Mouse (Mus musculus) thymus, adult 2 months (tissue): Measurements from ENCODE around the gene Lctl. TPM values are rescaled to one million over a fixed set of nuclear protein-coding genes. Genes with fewer than 3 reads are reported as not detected.
A peak's percentile ranks its signal among the peaks of the same experiment; 100 is the strongest.
"Not testable (repeated sequence)": the region's sequence is repeated elsewhere in the genome, so short reads cannot be mapped to it uniquely, and the experiment has no call there.

Experiments used
- DNase-seq: peaks from one replicate; pipeline ENCODE4 v3.0.0; 2021
- H3K27ac ChIP-seq: fragments of 200-500 bp; 2 replicates; pipeline ENCODE4 v1.5.1; 2012; ENCODE audit warnings: low read length, control low read depth; ENCODE audit not compliant: control insufficient read depth, insufficient read depth
- H3K27me3 ChIP-seq: fragments of 200-500 bp; 2 replicates; pipeline ENCODE4 v1.6.1; 2012; ENCODE audit warnings: mild to moderate bottlenecking, low read length, moderate library complexity, mixed read lengths; ENCODE audit not compliant: control insufficient read depth, insufficient read depth
- H3K36me3 ChIP-seq: fragments of 200-500 bp; 2 replicates; pipeline ENCODE4 v1.6.1; 2012; ENCODE audit warnings: mild to moderate bottlenecking, low read length, moderate library complexity; ENCODE audit not compliant: control insufficient read depth, insufficient read depth
- H3K4me1 ChIP-seq: fragments of 200-500 bp; replicated peaks from 2 replicates; pipeline ENCODE4 v1.6.1; 2012; ENCODE audit warnings: low read length; ENCODE audit not compliant: control insufficient read depth, insufficient read depth
- H3K4me3 ChIP-seq: fragments of 200-500 bp; 2 replicates; pipeline ENCODE4 v1.5.1; 2012; ENCODE audit warnings: mild to moderate bottlenecking, low read length, control low read depth, moderate library complexity; ENCODE audit not compliant: control insufficient read depth, insufficient read depth
- CTCF ChIP-seq: fragments of 200-500 bp; IDR thresholded peaks from 2 replicates; pipeline ENCODE4 v1.5.1; 2012; ENCODE audit warnings: mild to moderate bottlenecking, control low read depth, low read length, moderate library complexity, borderline replicate concordance; ENCODE audit not compliant: control insufficient read depth, poor library complexity, insufficient read depth; ENCODE audit errors: extremely low read depth
- POLR2A ChIP-seq: fragments of 200-500 bp; IDR thresholded peaks from 2 replicates; pipeline ENCODE4 v1.6.1; 2012; ENCODE audit warnings: mild to moderate bottlenecking, low read length, control low read depth, moderate library complexity; ENCODE audit not compliant: control insufficient read depth, poor library complexity, insufficient read depth; ENCODE audit errors: extremely low read depth
- WGBS: fragments of 180-500 bp; shearing (Covaris S2); methylation state at CpG from one replicate; pipeline ENCODE4 v1.1.7; 2018; 5-methylcytosine and 5-hydroxymethylcytosine counted together
- polyA plus RNA-seq: library from polyadenylated mRNA; depleted of rRNA; stranded (reverse); fragments of >200 nt; gene quantifications from 2 replicates; pipeline ENCODE4 v1.2.3, GENCODE M21; 2012

The Lctl gene
- polyA plus RNA-seq, 1 experiment: 2.7 TPM

DNA sequence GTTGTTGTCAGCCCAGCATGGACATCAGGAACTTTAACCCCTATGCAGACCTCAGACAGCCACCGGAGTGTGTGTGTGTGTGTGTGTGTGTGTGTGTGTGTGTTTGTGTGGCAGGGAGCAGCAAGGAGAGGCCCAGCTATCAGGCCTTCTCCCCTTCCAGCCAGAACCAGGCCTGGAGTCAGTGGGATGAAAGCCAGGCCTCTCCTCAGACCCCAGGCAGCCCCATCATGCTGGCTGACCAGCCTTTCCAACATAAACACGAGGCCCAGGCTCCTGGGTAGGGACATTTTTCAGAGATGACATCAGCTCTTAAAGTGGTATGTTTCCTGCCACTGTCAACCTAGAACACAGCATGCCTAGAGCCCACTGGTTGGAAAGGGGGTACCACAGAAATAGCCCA lies 2.3 kb upstream of the Lctl start:
- H3K27ac ChIP-seq: no peak overlapping the region
- no peaks in the 10 kb centered on the region for H3K27me3 ChIP-seq
- H3K4me3 ChIP-seq: no peak overlapping the region
- H3K36me3 ChIP-seq: no peaks in the 10 kb centered on the region
- 88% methylated on average over 2 of the region's 2 CpGs for WGBS
- no peak for TF ChIP-seq POLR2A
- TF ChIP-seq CTCF: no peak
- no peak for DNase-seq
- H3K4me1 ChIP-seq: no peaks in the 10 kb centered on the region

GRCm38 (mm10) chr9:64115756-64116155 lies 1.2 kb upstream of the Lctl start:
- Histone ChIP-seq H3K27me3 (no peaks in the 10 kb centered on the region), H3K27ac (no peak overlapping the region), H3K36me3 (no peaks in the 10 kb centered on the region), H3K4me3 (no peak overlapping the region), H3K4me1 (no peaks in the 10 kb centered on the region)
- TF ChIP-seq CTCF (no peak), POLR2A (no peak)
- no peak for DNase-seq
- WGBS: 45% methylated on average over 6 of the region's 6 CpGs

- H3K27ac ChIP-seq: no peak overlapping the region
- TF ChIP-seq CTCF (peak; percentile 68; the same call in 1 of the 2 replicates), POLR2A (no peak)
- H3K27me3 ChIP-seq: no peaks in the 10 kb centered on the region
- no peak overlapping the region for H3K4me3 ChIP-seq
- no peaks in the 10 kb centered on the region for H3K4me1 ChIP-seq
- peak; percentile 60 for DNase-seq
- 34% methylated on average over 8 of the region's 8 CpGs for WGBS
- no peaks in the 10 kb centered on the region for H3K36me3 ChIP-seq
Observed at GRCm38 (mm10) chr9:64119898-64120297, 3.0 kb downstream of the Lctl start.

GRCm38 (mm10) chr9:64120584-64121277 lies 3.8 kb downstream of the Lctl start:
- no peaks in the 10 kb centered on the region for H3K27me3 ChIP-seq
- TF ChIP-seq CTCF (no peak), POLR2A (no peak)
- H3K4me3 ChIP-seq: no peak overlapping the region
- H3K36me3 ChIP-seq: no peaks in the 10 kb centered on the region
- WGBS: 58% methylated on average over 11 of the region's 11 CpGs
- H3K4me1 ChIP-seq: no peaks in the 10 kb centered on the region
- DNase-seq: peak; percentile 16
- H3K27ac ChIP-seq: no peak overlapping the region

GRCm38 (mm10) chr9:64122601-64123000 lies 5.7 kb downstream of the Lctl start:
- no peak for DNase-seq
- Histone ChIP-seq H3K27me3 (no peaks in the 10 kb centered on the region), H3K36me3 (no peaks in the 10 kb centered on the region), H3K4me1 (no peaks in the 10 kb centered on the region), H3K4me3 (no peak overlapping the region), H3K27ac (no peak overlapping the region)
- TF ChIP-seq POLR2A (no peak), CTCF (no peak)
- 94% methylated on average over 10 of the region's 10 CpGs for WGBS

GRCm38 (mm10) chr9:64124846-64125245 lies 7.9 kb downstream of the Lctl start:
- not testable (repeated sequence) for H3K27ac ChIP-seq, H3K36me3 ChIP-seq, DNase-seq, H3K4me3 ChIP-seq, H3K27me3 ChIP-seq, H3K4me1 ChIP-seq
- 84% methylated on average over 3 of the region's 3 CpGs for WGBS

DNA sequence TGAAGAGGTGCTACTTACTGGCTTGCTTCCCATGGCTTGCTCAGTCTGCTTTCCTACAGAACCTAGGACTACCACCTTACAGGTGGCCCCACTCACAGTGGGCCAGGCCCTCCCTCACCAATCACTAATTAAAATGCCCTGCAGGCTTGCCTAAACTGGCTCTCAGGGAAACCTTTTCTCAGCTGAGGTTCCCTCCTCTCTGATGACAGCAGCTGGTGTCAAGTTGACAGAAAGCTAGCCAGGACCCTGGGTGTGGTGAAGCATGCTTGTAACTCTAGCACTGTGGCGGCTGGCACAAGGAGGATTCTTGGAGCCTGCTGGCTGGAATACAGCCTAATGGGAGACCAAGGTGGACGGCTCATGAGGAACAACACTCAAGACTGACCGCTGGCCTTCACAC lies 8.4 kb downstream of the Lctl start:
- Histone ChIP-seq H3K36me3 (no peaks in the 10 kb centered on the region), H3K4me3 (no peak overlapping the region), H3K27ac (no peak overlapping the region), H3K27me3 (no peaks in the 10 kb centered on the region), H3K4me1 (no peaks in the 10 kb centered on the region)
- TF ChIP-seq CTCF (no peak), POLR2A (no peak)
- 92% methylated on average over 3 of the region's 3 CpGs for WGBS
- no peak for DNase-seq
